Mouse (Mus musculus): ENCODE measurements around the gene Olfr902. TPM values are rescaled to one million over a fixed set of nuclear protein-coding genes. Genes with fewer than 3 reads are reported as not detected.

Gene Olfr902
- not detected in 2 replicates for polyA plus RNA-seq (2015; fragmentation: Nextera tagmentation; extraction: Ambion mirVana)

DNA sequence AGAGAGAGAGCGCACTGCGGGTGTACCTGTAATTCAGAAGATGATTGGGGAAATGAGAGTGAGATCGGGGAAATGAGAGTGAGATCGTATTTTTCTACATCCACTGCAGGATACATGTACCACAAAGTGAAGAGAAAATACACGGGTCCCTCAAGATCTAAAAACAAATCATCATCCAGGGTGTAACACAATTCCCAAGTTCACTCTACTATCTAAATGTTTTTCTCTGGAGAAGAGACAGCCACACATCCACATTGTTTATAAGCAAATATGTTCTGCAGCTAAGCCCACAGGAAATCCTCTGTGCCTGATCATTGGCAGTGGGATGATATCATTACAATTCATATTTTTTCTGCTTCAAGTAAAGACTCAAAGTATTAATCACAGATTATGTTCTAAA lies at the start of gene Olfr902:
TSS of gene Olfr902 (plus strand) at position 301 of the 400 bp plus-strand sequence.

GRCm38 (mm10) chr9:38401398-38401797 lies 46.1 kb upstream of the Olfr902 start, which contains the start of gene Olfr147:
Gene Olfr147 (plus strand): TSS chr9:38401698.

DNA sequence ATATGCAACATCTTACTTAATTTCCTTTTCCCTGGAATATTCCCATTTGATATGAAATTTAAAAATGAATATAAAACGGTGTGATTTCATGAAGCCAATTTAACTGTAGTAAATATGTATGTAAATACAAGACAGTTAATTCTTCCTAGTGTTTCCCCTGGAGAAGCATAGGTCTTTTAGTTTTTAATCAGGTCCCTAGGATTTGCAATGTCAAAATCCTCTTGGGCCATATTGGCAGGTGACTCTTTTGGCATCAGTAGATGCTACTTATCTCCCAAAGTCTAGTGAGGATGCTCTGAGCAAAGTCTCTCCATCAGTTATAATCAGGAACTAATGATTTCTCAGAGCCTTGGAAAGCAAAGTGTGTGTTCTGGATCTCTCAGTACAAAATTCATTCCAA lies 18.3 kb upstream of the Olfr902 start, which contains the start of gene Olfr901:
TSS of gene Olfr901 (plus strand) at position 301 of the 400 bp plus-strand sequence.

DNA sequence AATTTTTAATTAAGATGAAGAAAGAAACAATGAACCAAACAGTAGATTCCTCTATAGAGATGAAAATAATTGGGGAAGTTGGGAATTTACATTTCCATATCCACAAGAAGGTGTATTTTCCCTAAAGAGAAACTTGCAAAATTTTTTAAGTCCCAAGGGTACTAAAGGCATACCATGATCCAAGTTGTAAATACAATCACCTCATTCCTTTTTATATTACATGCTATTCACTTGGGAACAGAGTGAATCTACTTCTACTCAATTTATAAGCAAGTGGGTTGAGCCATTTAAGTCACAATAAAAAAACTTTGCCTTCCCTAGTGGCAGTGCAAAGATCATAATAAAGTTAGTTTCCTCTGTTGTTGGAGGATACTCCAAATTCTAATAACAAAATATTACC lies 15.4 kb downstream of the Olfr902 start, which contains the start of gene Olfr904:
TSS of gene Olfr904 (plus strand) at position 301 of the 400 bp plus-strand sequence.

DNA sequence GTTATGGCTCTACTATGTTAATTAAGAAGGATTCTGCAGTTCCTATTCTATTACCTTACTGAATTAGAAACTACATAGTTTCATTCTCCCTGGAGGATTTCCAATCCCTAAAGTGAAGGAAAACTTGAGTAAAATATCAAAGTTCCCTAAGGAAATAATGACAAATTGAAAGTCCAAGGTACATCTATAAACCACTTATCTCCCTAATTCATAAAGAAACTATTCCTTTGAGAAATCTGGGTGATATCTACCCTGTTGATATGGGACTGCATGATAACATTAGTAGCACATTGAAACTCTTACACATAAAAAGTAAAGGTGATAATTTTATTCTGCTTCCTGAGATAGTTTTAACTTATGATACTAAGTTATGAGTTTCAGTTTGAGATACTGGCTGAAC lies 23.4 kb downstream of the Olfr902 start, which contains the start of gene Olfr905:
TSS of gene Olfr905 (plus strand) at position 301 of the 400 bp plus-strand sequence.

DNA sequence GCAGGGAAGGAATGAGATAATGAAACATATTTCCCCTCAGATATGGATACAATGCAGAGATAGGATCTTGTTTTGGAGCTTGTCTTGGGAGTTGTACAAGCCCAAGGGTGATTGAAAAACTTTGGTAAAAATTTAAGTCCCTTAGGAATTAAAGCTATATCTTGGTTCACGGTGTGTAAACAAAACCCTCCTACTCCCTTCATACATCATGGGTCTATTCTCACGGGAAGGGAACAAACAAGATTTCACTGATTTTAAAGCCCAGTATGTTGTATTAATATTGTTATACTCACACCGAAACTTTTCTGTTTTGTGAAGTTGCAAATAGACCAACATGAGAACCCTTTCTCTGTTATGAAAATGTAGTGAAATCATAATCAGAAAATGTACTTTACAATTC lies 39.3 kb downstream of the Olfr902 start, which contains the start of gene Olfr906:
TSS of gene Olfr906 (plus strand) at position 301 of the 400 bp plus-strand sequence.

GRCm38 (mm10) chr9:38495501-38495900 lies 48.0 kb downstream of the Olfr902 start, which contains the start of gene Olfr907:
Gene Olfr907 (plus strand): TSS chr9:38495801.

Other genes with a start within 250 kb of the Olfr902 start
- gene Olfr893, start 239.3 kb upstream of the Olfr902 start, polyA plus RNA-seq (2015; fragmentation: Nextera tagmentation; extraction: Ambion mirVana), result 0.13 and 0.17 TPM in 2 replicates
- not detected in 2 replicates for gene Olfr894, start 229.6 kb upstream of the Olfr902 start, polyA plus RNA-seq (2015; fragmentation: Nextera tagmentation; extraction: Ambion mirVana)
- gene Olfr143, start 194.9 kb upstream of the Olfr902 start, polyA plus RNA-seq (2015; fragmentation: Nextera tagmentation; extraction: Ambion mirVana), result not detected in 2 replicates
- gene Olfr895, start 179.8 kb upstream of the Olfr902 start, polyA plus RNA-seq (2015; fragmentation: Nextera tagmentation; extraction: Ambion mirVana), result not detected in 2 replicates
- gene Olfr896-ps1, start 156.5 kb upstream of the Olfr902 start, polyA plus RNA-seq (2015; fragmentation: Nextera tagmentation; extraction: Ambion mirVana), result not detected in 2 replicates
- not detected in 2 replicates for gene Olfr25, start 118.6 kb upstream of the Olfr902 start, polyA plus RNA-seq (2015; fragmentation: Nextera tagmentation; extraction: Ambion mirVana)
- not detected in 2 replicates for gene Olfr898, start 99.2 kb upstream of the Olfr902 start, polyA plus RNA-seq (2015; fragmentation: Nextera tagmentation; extraction: Ambion mirVana)
- not detected in 2 replicates for gene Olfr250, start 80.8 kb upstream of the Olfr902 start, polyA plus RNA-seq (2015; fragmentation: Nextera tagmentation; extraction: Ambion mirVana)
- gene Olfr251, start 70.6 kb upstream of the Olfr902 start, polyA plus RNA-seq (2015; fragmentation: Nextera tagmentation; extraction: Ambion mirVana), result not detected in 2 replicates
- not detected in 2 replicates for gene Olfr147, start 46.0 kb upstream of the Olfr902 start, polyA plus RNA-seq (2015; fragmentation: Nextera tagmentation; extraction: Ambion mirVana)
- not detected in 2 replicates for gene Olfr901, start 18.2 kb upstream of the Olfr902 start, polyA plus RNA-seq (2015; fragmentation: Nextera tagmentation; extraction: Ambion mirVana)
- not detected in 2 replicates for gene Olfr904, start 15.5 kb downstream of the Olfr902 start, polyA plus RNA-seq (2015; fragmentation: Nextera tagmentation; extraction: Ambion mirVana)
- not detected in 2 replicates for gene Olfr905, start 23.5 kb downstream of the Olfr902 start, polyA plus RNA-seq (2015; fragmentation: Nextera tagmentation; extraction: Ambion mirVana)
- not detected in 2 replicates for gene Olfr906, start 39.4 kb downstream of the Olfr902 start, polyA plus RNA-seq (2015; fragmentation: Nextera tagmentation; extraction: Ambion mirVana)
- gene Olfr907, start 48.1 kb downstream of the Olfr902 start, polyA plus RNA-seq (2015; fragmentation: Nextera tagmentation; extraction: Ambion mirVana), result not detected in 2 replicates
- not detected in 2 replicates for gene Olfr911-ps1, start 73.9 kb downstream of the Olfr902 start, polyA plus RNA-seq (2015; fragmentation: Nextera tagmentation; extraction: Ambion mirVana)
- not detected in 2 replicates for gene Olfr910, start 90.2 kb downstream of the Olfr902 start, polyA plus RNA-seq (2015; fragmentation: Nextera tagmentation; extraction: Ambion mirVana)
- not detected in 2 replicates for gene Olfr912, start 132.5 kb downstream of the Olfr902 start, polyA plus RNA-seq (2015; fragmentation: Nextera tagmentation; extraction: Ambion mirVana)
- gene Olfr913, start 145.1 kb downstream of the Olfr902 start, polyA plus RNA-seq (2015; fragmentation: Nextera tagmentation; extraction: Ambion mirVana), result not detected in 2 replicates
- gene Olfr914, start 157.4 kb downstream of the Olfr902 start, polyA plus RNA-seq (2015; fragmentation: Nextera tagmentation; extraction: Ambion mirVana), result not detected in 2 replicates
- gene Olfr916, start 212.2 kb downstream of the Olfr902 start, polyA plus RNA-seq (2015; fragmentation: Nextera tagmentation; extraction: Ambion mirVana), result not detected in 2 replicates
- not detected in 2 replicates for gene Olfr917, start 218.2 kb downstream of the Olfr902 start, polyA plus RNA-seq (2015; fragmentation: Nextera tagmentation; extraction: Ambion mirVana)
- not detected in 2 replicates for gene Olfr918, start 226.9 kb downstream of the Olfr902 start, polyA plus RNA-seq (2015; fragmentation: Nextera tagmentation; extraction: Ambion mirVana)

Data from urinary bladder, postnatal 0 days (tissue).